Mouse (Mus musculus) gastrocnemius, postnatal 36 days (tissue): ENCODE measurements around the gene Fam53a. TPM values are rescaled to one million over a fixed set of nuclear protein-coding genes. Genes with fewer than 3 reads are reported as not detected.

ENCODE experiments used
- DNase-seq, 2 experiments: peaks; one replicate each; pipeline ENCODE4 v3.0.0; 2022
- intact Hi-C: fragments of 180-260 bp; cut with DNase I; formaldehyde crosslinking; loops from one replicate; pipeline ENCODE4 v1.15.1; 2025
- total RNA-seq, 2 experiments: library from RNA; stranded (reverse); gene quantifications; 2 replicates each; pipeline ENCODE4 v1.2.3; 2021

The Fam53a gene
- total RNA-seq, 2 experiments from 2014 or later, result 56.9 to 61.8 TPM

GRCm38 (mm10) chr5:33637606-33638350, 8.3 kb upstream of the Fam53a start:
- DNase-seq, result no peak
- intact Hi-C loops, result no loop called here

- no peak for DNase-seq
- intact Hi-C loops, result no loop called here
Measured at GRCm38 (mm10) chr5:33635361-33635760, 5.9 kb upstream of the Fam53a start.

- DNase-seq, result no peak
- intact Hi-C loops, result no loop called here
Measured at GRCm38 (mm10) chr5:33632526-33632925, 3.1 kb upstream of the Fam53a start.

GRCm38 (mm10) chr5:33630615-33631014, 1.2 kb upstream of the Fam53a start:
- peak in 1 of 2 experiments; percentile 47 for DNase-seq
- intact Hi-C loops, result no loop called here

- intact Hi-C loops, result no loop called here
- peak in 1 of 2 experiments; percentile 38 for DNase-seq
Measured at GRCm38 (mm10) chr5:33630061-33630460, 626 bp upstream of the Fam53a start.

GRCm38 (mm10) chr5:33628820-33629300, 575 bp downstream of the Fam53a start:
- DNase-seq, result peak in 1 of 2 experiments; percentile 64
- intact Hi-C loops, result no loop called here

GRCm38 (mm10) chr5:33627968-33628367, 1.5 kb downstream of the Fam53a start:
- DNase-seq, result no peak
- intact Hi-C loops, result no loop called here

- DNase-seq, result no peak
- intact Hi-C loops, result no loop called here
Measured at GRCm38 (mm10) chr5:33623766-33624165, 5.7 kb downstream of the Fam53a start.

- intact Hi-C loops, result no loop called here
- DNase-seq, result no peak
Measured at GRCm38 (mm10) chr5:33622671-33623070, 6.8 kb downstream of the Fam53a start.

- intact Hi-C loops, result no loop called here
Measured at GRCm38 (mm10) chr5:33614391-33614790, 15.0 kb downstream of the Fam53a start.

GRCm38 (mm10) chr5:33611795-33612194, 17.6 kb downstream of the Fam53a start:
- intact Hi-C loops, result no loop called here
- no peak for DNase-seq

More at GRCm38 (mm10) chr5:33614391-33614790, 15.0 kb downstream of the Fam53a start:
- DNase-seq, result no peak

- intact Hi-C loops, result no loop called here
- no peak for DNase-seq
Measured at GRCm38 (mm10) chr5:33609226-33609625, 20.2 kb downstream of the Fam53a start.

GRCm38 (mm10) chr5:33607434-33607833, 22.0 kb downstream of the Fam53a start:
- DNase-seq, result no peak
- intact Hi-C loops, result no loop called here

GRCm38 (mm10) chr5:33606631-33607030, 22.8 kb downstream of the Fam53a start:
- DNase-seq, result no peak
- intact Hi-C loops, result no loop called here

GRCm38 (mm10) chr5:33605314-33605713, 24.1 kb downstream of the Fam53a start:
- no peak for DNase-seq

GRCm38 (mm10) chr5:33593620-33594019, 35.8 kb downstream of the Fam53a start:
- no peak for DNase-seq
- intact Hi-C loops, result no loop called here

More at GRCm38 (mm10) chr5:33605314-33605713, 24.1 kb downstream of the Fam53a start:
- intact Hi-C loops, result no loop called here

- DNase-seq, result peak; percentile 49 to 53
- intact Hi-C loops, result loop anchor here (5.0 kb wide), 1 partner anchor 197 kb away; no protein-coding TSS in a partner anchor
Measured at GRCm38 (mm10) chr5:33589221-33589888, 40.1 kb downstream of the Fam53a start.

GRCm38 (mm10) chr5:33588066-33588465, 41.4 kb downstream of the Fam53a start:
- no peak for DNase-seq
- intact Hi-C loops, result loop anchor here (5.0 kb wide), 1 partner anchor 196 kb away; no protein-coding TSS in a partner anchor

- no peak for DNase-seq
- intact Hi-C loops, result loop anchor here (2.0 to 5.0 kb wide), 2 partner anchors 43 to 195 kb away; no protein-coding TSS in a partner anchor
Measured at GRCm38 (mm10) chr5:33587498-33588058, 41.9 kb downstream of the Fam53a start.

GRCm38 (mm10) chr5:33580336-33580735, 49.1 kb downstream of the Fam53a start:
- intact Hi-C loops, result no loop called here
- no peak for DNase-seq

- intact Hi-C loops, result no loop called here
- no peak for DNase-seq
Measured at GRCm38 (mm10) chr5:33574207-33574606, 55.2 kb downstream of the Fam53a start.
